Mouse (Mus musculus) heart, embryonic 13.5 days (tissue): ENCODE results near the gene Tbx10. TPM values are rescaled to one million over a fixed set of nuclear protein-coding genes. Genes with fewer than 3 reads are reported as not detected.
"Not testable (repeated sequence)": the region's sequence is repeated elsewhere in the genome, so short reads cannot be mapped to it uniquely, and the experiment has no call there.

ENCODE experiments used
- ATAC-seq: fragments of 200-750 bp; cut with Nextera tagmentation; 2 replicates; pipeline ENCODE4 v1.8.0; 2017; ENCODE audit warnings: moderate TSS enrichment; ENCODE audit not compliant: insufficient number of reproducible peaks, low FRiP score, low TSS enrichment; ENCODE audit errors: extremely low read depth
- H3K27ac ChIP-seq: fragments of 300-500 bp; sonication (generic); replicated peaks from 2 replicates; pipeline ENCODE4 v1.5.1; 2015; ENCODE audit warnings: moderate library complexity, mild to moderate bottlenecking, inconsistent platforms
- H3K27me3 ChIP-seq: fragments of 300-500 bp; sonication (generic); replicated peaks from 2 replicates; pipeline ENCODE4 v1.6.1; 2015; ENCODE audit warnings: mild to moderate bottlenecking, inconsistent platforms
- H3K36me3 ChIP-seq: fragments of 300-500 bp; sonication (generic); 2 replicates; pipeline ENCODE4 v1.6.1; 2015; ENCODE audit warnings: mild to moderate bottlenecking, inconsistent platforms
- H3K4me1 ChIP-seq: fragments of 300-500 bp; sonication (generic); 2 replicates; pipeline ENCODE4 v1.6.1; 2015; ENCODE audit warnings: inconsistent platforms
- H3K4me2 ChIP-seq: fragments of 300-500 bp; sonication (generic); 2 replicates; pipeline ENCODE4 v1.6.1; 2015; ENCODE audit warnings: inconsistent platforms, mild to moderate bottlenecking, moderate library complexity
- H3K4me3 ChIP-seq: fragments of 300-500 bp; sonication (generic); 2 replicates; pipeline ENCODE4 v1.5.1; 2015; ENCODE audit warnings: moderate library complexity, mild to moderate bottlenecking, inconsistent platforms
- H3K9ac ChIP-seq: fragments of 300-500 bp; sonication (generic); 2 replicates; pipeline ENCODE4 v1.6.1; 2015; ENCODE audit warnings: inconsistent platforms, mild to moderate bottlenecking, moderate library complexity
- H3K9me3 ChIP-seq: fragments of 300-500 bp; sonication (generic); 2 replicates; pipeline ENCODE4 v1.6.1; 2016; ENCODE audit warnings: inconsistent platforms
- WGBS: fragments of 180-500 bp; shearing (Covaris S2); methylation state at CpG from one replicate; pipeline ENCODE4 v1.1.7; 2015; ENCODE audit warnings: mixed read lengths; 5-methylcytosine and 5-hydroxymethylcytosine counted together
- polyA plus RNA-seq: library from polyadenylated mRNA; unstranded; fragments of >200 nt; fragmentation: Nextera tagmentation; extraction: Ambion mirVana; gene quantifications from 2 replicates; pipeline ENCODE4 v1.2.1, GENCODE M21; 2015

Tbx10 gene
- polyA plus RNA-seq, 1 experiment from 2014 or later = not detected

- Histone ChIP-seq H3K4me3 (no peak overlapping the region), H3K9ac (no peak overlapping the region), H3K27me3 (no peaks in the 10 kb centered on the region), H3K4me1 (peaks cover 8% of the 10 kb centered on the region; the same call in 1 of the 2 replicates), H3K4me2 (no peak overlapping the region), H3K36me3 (no peaks in the 10 kb centered on the region), H3K9me3 (peaks cover 11% of the 10 kb centered on the region; the same call in 1 of the 2 replicates), H3K27ac (no peak overlapping the region)
- ATAC-seq = no peak
- 61% methylated on average over 7 of the region's 7 CpGs for WGBS
These were observed 30.6 kb downstream of the Tbx10 start for GRCm38 (mm10) chr19:4023185-4023584.

GRCm38 (mm10) chr19:4027576-4027975, 35.0 kb downstream of the Tbx10 start:
- no peaks in the 10 kb centered on the region for H3K36me3 ChIP-seq
- no peak overlapping the region for H3K4me2 ChIP-seq
- H3K9ac ChIP-seq = no peak overlapping the region
- no peak for ATAC-seq
- no peaks in the 10 kb centered on the region for H3K27me3 ChIP-seq
- no peak overlapping the region for H3K27ac ChIP-seq
- no peak overlapping the region for H3K4me3 ChIP-seq
- peaks cover 11% of the 10 kb centered on the region; the same call in 1 of the 2 replicates for H3K9me3 ChIP-seq
- no peaks in the 10 kb centered on the region for H3K4me1 ChIP-seq

GRCm38 (mm10) chr19:4032668-4033067, 40.1 kb downstream of the Tbx10 start:
- 34% methylated on average over 7 of the region's 7 CpGs for WGBS
- Histone ChIP-seq H3K36me3 (peaks cover 14% of the 10 kb centered on the region), H3K27ac (no peak overlapping the region), H3K4me2 (no peak overlapping the region), H3K27me3 (no peaks in the 10 kb centered on the region), H3K4me1 (peaks cover 13% of the 10 kb centered on the region), H3K4me3 (no peak overlapping the region), H3K9ac (no peak overlapping the region), H3K9me3 (no peaks in the 10 kb centered on the region)
- ATAC-seq = no peak

- H3K27me3 ChIP-seq = no peaks in the 10 kb centered on the region
- 62% methylated on average over 3 of the region's 3 CpGs for WGBS
- no peak for ATAC-seq
- H3K4me1 ChIP-seq = peaks cover 15% of the 10 kb centered on the region
- no peak overlapping the region for H3K9ac ChIP-seq
- no peak overlapping the region for H3K4me3 ChIP-seq
- peaks cover 14% of the 10 kb centered on the region for H3K36me3 ChIP-seq
- no peak overlapping the region for H3K27ac ChIP-seq
- no peaks in the 10 kb centered on the region for H3K9me3 ChIP-seq
- H3K4me2 ChIP-seq = no peak overlapping the region
These were observed 40.7 kb downstream of the Tbx10 start for GRCm38 (mm10) chr19:4033298-4033697.

DNA sequence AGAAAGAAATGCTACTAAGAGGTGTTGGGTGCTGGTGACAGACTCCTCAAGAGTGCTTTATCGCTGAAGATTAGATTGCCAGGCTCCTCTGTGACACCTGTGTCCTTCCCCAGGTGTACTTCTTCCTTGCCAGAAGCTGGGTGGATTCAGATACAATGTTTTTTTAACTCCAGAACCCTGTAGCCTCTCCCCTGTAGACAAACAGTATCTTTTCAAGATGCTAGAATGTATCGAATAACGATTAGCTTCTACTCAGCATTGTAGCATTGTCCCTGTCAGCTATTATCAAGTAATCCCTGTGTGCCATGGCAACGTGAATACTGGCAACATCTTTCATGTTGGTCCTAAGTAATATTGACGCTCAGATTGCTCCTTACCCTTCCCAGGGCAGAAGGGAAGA, 41.2 kb downstream of the Tbx10 start:
- Histone ChIP-seq H3K4me1 (peaks cover 17% of the 10 kb centered on the region), H3K27me3 (no peaks in the 10 kb centered on the region), H3K9me3 (no peaks in the 10 kb centered on the region), H3K36me3 (peaks cover 14% of the 10 kb centered on the region), H3K4me3 (no peak overlapping the region), H3K27ac (no peak overlapping the region), H3K4me2 (no peak overlapping the region), H3K9ac (no peak overlapping the region)
- ATAC-seq = no peak
- WGBS = 61% methylated on average over 5 of the region's 5 CpGs

- Histone ChIP-seq H3K27ac (no peak overlapping the region), H3K4me1 (peaks cover 17% of the 10 kb centered on the region), H3K27me3 (no peaks in the 10 kb centered on the region), H3K4me3 (no peak overlapping the region), H3K4me2 (peak overlapping the region; percentile 31; the same call in 1 of the 2 replicates), H3K9ac (peak overlapping the region; percentile 33; the same call in 1 of the 2 replicates), H3K36me3 (peaks cover 14% of the 10 kb centered on the region), H3K9me3 (no peaks in the 10 kb centered on the region)
- WGBS = 76% methylated on average over 12 of the region's 12 CpGs
- ATAC-seq = no peak
These were observed 43.9 kb downstream of the Tbx10 start for GRCm38 (mm10) chr19:4036327-4037045.

DNA sequence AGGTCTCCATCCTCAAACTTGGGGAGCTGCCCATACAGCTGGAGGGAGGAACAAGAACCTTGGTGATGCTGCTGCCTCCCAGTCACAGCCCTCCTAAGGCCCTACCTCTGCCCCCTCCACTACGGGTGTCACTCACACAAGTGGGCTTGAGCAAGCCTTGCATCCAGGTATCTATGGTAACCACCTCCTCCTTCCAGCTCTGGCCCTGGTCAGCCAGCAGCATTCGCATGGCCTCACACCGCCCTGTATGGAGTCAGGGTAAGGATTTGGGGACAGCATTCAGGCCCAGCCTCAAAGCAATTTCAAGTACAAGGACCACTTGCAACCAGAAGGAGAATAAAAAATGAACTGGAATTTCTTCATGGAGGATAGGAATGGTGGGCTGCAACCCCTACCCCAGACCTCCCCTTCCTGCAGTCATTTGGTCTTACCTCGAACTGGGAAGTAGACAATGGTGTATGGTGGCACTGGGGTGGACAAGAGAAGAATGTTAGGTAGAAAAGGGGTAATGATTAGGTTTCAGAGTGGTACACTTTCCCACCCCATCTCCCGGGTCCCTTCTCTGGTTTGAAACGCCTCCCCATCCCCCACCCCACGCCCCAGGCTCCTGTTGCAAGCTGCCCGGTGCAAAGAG, 44.7 kb downstream of the Tbx10 start:
- Histone ChIP-seq H3K4me3 (peak overlapping the region; percentile 74), H3K36me3 (peaks cover 14% of the 10 kb centered on the region), H3K4me1 (peaks cover 17% of the 10 kb centered on the region), H3K9ac (peak overlapping the region; percentile 91), H3K27ac (peak overlapping the region; percentile 79), H3K4me2 (peak overlapping the region; percentile 85)
- H3K27me3 ChIP-seq, H3K9me3 ChIP-seq, ATAC-seq: not testable (repeated sequence)
- WGBS = 28% methylated on average over 8 of the region's 8 CpGs

DNA sequence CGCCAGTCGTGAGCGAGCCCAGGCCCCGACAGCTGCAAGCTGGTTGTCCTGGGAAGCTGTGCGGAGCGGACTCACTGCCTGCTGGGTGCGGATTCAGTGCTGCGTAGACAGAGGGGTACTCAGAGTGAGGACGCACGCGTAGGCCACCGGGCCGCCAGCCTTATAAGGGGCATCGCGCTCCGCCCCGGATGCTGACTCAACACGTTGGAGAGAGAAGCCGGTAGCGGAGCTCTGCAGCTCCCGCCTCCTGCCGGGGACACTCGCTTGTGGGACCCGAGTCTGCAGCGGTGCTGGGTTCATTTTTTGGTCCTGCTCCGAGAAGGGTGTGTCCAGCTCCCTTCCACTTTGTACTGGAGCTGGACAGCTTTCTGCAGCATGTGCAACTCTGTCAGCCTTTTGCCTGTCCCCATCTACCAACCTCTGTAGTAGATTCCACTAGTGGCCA, 45.3 kb downstream of the Tbx10 start, which contains the start of gene Gstp1:
TSS of gene Gstp1 (minus strand) at position 198 of the 445 bp plus-strand sequence.
- H3K4me3 ChIP-seq = peak within 1 kb of the TSS; percentile 74

GRCm38 (mm10) chr19:4040941-4041340, 48.4 kb downstream of the Tbx10 start:
- H3K4me2 ChIP-seq, H3K27ac ChIP-seq, H3K27me3 ChIP-seq, H3K9ac ChIP-seq, H3K9me3 ChIP-seq, H3K36me3 ChIP-seq, H3K4me3 ChIP-seq, ATAC-seq: not testable (repeated sequence)
- H3K4me1 ChIP-seq = peaks cover 16% of the 10 kb centered on the region
- 80% methylated on average over 5 of the region's 5 CpGs for WGBS

More for the DNA sequence above, 45.3 kb downstream of the Tbx10 start, which contains the start of gene Gstp1:
- peak within 1 kb of the TSS; percentile 79 for H3K27ac ChIP-seq
- peak within 1 kb of the TSS; percentile 85 for H3K4me2 ChIP-seq
- H3K4me1 ChIP-seq = peaks cover 17% of the 10 kb centered on the region
- H3K36me3 ChIP-seq = peaks cover 14% of the 10 kb centered on the region
- no peaks in the 10 kb centered on the region for H3K27me3 ChIP-seq
- H3K9ac ChIP-seq = peak within 1 kb of the TSS; percentile 91
- H3K9me3 ChIP-seq = no peaks in the 10 kb centered on the region
- under 1% methylated on average over 26 of the region's 26 CpGs for WGBS
- peak; percentile 80 for ATAC-seq

GRCm38 (mm10) chr19:4041500-4041899, 48.9 kb downstream of the Tbx10 start:
- H3K4me3 ChIP-seq, H3K4me2 ChIP-seq, H3K9me3 ChIP-seq, H3K27me3 ChIP-seq, H3K9ac ChIP-seq, ATAC-seq, H3K27ac ChIP-seq, H3K36me3 ChIP-seq: not testable (repeated sequence)
- WGBS = 82% methylated on average over 3 of the region's 4 CpGs
- H3K4me1 ChIP-seq = peaks cover 16% of the 10 kb centered on the region

- Histone ChIP-seq H3K27ac (no peak overlapping the region), H3K27me3 (no peaks in the 10 kb centered on the region), H3K4me2 (no peak overlapping the region; the same call in 1 of the 2 replicates), H3K9ac (no peak overlapping the region), H3K9me3 (no peaks in the 10 kb centered on the region), H3K36me3 (no peaks in the 10 kb centered on the region), H3K4me1 (peaks cover 17% of the 10 kb centered on the region), H3K4me3 (no peak overlapping the region)
- no peak for ATAC-seq
- WGBS = 60% methylated on average over 14 of the region's 14 CpGs
These were observed 49.6 kb downstream of the Tbx10 start for GRCm38 (mm10) chr19:4042124-4042523.
